Mouse (Mus musculus): Measurements from ENCODE around the gene Dthd1. TPM values are rescaled to one million over a fixed set of nuclear protein-coding genes. Genes with fewer than 3 reads are reported as not detected.
A peak's percentile ranks its signal among the peaks of the same experiment; 100 is the strongest.

Dthd1 gene
- polyA plus RNA-seq, 1 experiment, result not detected

DNA sequence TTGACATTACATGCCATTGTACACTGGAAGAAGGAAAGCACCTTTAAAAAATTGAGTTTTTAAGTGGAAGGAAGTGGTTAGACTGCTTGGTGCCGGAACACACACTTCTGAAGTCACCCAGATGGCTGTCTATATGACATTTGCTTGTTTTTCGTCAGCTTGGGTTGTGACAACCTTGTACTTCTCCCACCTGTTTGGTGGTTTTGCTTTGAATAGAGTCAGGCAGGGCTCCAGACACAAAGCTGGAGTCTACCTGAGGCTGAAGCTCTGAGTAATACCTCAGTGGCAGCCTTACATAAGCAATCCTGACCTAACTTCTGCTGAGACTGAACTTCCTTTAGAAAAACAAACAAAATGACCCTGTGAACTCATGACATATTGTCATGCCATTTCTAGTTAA lies 44.7 kb downstream of the Dthd1 start:
- no peak for DNase-seq (ENCODE audit: low read depth)

DNA sequence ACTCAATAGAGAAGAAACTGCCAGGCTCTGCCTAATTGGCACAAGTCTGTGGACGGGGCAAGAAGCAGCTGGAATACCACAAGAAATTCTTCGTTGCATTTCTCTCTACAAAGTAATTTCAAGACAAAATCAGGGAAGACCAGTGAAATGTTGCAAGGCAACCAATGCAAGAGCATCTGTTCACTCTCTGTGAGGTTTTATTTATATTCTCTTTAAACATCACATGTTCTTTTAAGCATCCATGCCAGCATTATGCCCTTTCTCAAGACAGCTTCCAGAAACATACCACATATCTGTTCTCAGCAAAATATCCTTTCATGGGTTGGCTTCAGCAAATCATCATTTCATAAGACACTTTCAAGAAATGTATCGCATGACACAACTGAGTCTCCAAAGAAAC lies 50.7 kb downstream of the Dthd1 start:
- no peak for DNase-seq (ENCODE audit: low read depth)

DNA sequence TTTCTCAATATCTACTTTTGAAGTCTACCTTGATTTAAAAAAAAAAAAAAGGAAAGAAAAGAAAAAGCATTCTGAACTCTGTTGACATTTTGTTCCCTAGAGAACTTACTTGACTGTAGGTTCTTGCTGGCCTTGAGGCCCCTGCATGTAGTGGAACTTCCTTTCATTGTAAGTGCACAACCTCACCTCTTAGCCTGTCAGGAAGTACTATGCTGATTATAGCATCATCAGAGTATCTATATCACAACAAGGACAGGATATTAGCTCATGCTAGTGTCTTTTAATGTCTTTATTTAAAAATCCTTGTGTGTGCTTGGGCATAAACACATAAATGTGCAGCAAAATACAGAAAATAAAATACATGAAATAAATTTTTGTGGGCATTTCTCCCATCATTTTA lies 53.4 kb downstream of the Dthd1 start:
- no peak for DNase-seq (ENCODE audit: low read depth)

DNA sequence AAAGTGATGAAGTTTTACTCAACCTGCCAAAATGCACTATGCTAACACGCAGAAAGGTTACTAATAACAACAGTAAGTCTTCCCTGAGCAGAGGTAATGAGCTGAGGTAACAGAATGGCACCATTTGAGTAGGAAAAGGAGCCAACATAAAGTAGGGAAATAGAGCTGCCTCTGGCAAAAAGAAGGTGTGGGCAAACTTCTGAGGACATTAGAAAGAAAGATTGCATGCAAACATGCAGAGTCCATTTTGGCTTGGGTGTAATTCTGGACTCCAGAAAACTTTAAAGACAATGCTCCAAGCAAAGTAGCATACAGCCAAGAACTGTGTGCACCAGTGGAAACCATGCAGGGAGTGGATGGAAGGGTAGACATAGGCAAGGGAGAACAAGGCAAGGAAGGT lies 65.9 kb downstream of the Dthd1 start:
- peak; percentile 68 for DNase-seq (ENCODE audit: low read depth)

DNA sequence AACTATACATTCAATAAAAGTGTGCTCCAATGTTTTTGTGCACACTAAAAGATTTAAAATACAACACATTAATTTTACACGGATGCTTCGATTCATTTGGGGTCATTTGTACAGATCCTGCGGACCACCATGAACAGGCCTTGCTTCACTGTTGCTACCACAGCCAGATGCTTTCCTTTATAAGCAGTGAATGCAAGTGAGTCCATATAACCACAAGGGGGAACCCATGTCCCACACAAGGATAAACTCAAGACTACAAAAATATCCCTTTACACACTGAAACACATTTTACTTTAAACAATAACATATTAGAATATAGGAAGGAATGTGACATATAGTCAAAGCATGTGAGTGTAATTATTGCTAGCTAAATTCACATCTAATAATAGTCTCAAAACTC lies 81.7 kb downstream of the Dthd1 start:
- DNase-seq (ENCODE audit: low read depth), result no peak

DNA sequence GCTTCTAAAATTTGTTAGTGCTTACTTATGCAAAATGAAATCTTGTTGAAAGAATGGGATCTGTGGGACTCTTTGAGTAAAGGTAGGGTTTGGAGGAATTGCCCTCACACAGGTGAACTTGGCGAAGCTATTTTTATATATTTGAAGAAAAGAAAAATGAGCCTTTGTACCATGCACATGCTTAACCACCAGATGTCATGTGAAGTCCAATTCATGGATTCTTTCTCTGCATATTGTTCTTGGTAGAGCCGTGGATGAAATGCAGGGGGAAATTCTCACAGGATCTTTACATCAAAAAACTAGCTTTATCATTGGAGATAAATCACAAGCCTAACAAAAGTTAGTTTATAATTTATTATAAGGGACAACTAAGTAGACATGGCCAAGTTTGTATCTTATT lies 93.3 kb downstream of the Dthd1 start:
- no peak for DNase-seq (ENCODE audit: low read depth)

DNA sequence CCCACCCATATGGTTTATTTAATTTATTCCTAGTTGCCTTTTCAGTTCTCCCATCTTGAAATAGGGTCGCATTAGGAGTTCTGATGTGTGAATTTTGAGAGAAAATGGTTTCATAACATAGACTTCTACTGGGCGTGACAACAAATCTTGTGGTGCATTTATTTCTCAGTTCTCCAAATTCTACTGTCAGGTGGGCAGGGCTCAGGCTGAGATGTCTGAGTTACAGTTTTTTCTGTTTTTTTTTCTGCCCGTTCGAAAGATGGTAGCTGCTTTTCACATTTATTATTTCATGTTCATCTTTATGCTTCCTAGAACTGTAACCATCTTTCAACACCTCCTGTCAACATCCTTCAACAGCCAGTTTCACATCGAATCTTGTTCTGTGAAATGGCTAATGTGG lies 95.5 kb downstream of the Dthd1 start:
- no peak for DNase-seq (ENCODE audit: low read depth)

DNA sequence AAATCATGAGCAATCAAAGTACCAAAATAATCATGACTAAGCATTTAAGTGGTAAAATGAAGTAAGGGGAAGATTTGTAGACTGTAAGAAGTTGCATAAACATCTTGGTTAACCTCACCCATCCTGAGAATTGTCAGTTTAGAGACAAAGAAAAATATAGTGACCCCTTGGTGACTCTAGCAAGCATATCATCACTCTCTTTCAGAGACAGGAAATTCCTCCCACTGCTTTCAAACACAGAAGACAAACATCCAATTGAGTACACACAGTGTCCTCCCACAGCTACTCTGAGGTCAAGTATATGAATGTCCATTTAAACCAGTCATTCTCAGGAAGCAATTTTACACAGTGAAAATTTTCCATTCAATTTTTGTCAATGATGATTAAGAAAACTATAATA lies 111.0 kb downstream of the Dthd1 start:
- no peak for DNase-seq (ENCODE audit: low read depth)

Other genes with a start within 250 kb of the Dthd1 start
- 5.9 and 9.8 TPM in 2 replicates for gene Arap2, start 47.7 kb upstream of the Dthd1 start, polyA plus RNA-seq (2012; rRNA removed)

All from gonadal fat pad, adult 2 months (tissue).